Mouse (Mus musculus) embryonic facial prominence, embryonic 10.5 days (tissue): ENCODE results near the gene Pak1ip1. TPM values are rescaled to one million over a fixed set of nuclear protein-coding genes. Genes with fewer than 3 reads are reported as not detected.
"Not testable (repeated sequence)": the region's sequence is repeated elsewhere in the genome, so short reads cannot be mapped to it uniquely, and the experiment has no call there.

Source experiments
- DNase-seq: peaks from one replicate; pipeline ENCODE4 v3.0.0-alpha.2; 2017; ENCODE audit warnings: low spot score
- H3K27ac ChIP-seq: fragments of 300-500 bp; sonication (generic); replicated peaks from 2 replicates; pipeline ENCODE4 v1.5.1; 2016; ENCODE audit warnings: mild to moderate bottlenecking
- H3K27me3 ChIP-seq: fragments of 300-500 bp; sonication (generic); replicated peaks from 2 replicates; pipeline ENCODE4 v1.6.1; 2016; ENCODE audit warnings: low read depth, mild to moderate bottlenecking; ENCODE audit not compliant: poor library complexity, severe bottlenecking
- H3K36me3 ChIP-seq: fragments of 300-500 bp; sonication (generic); replicated peaks from 2 replicates; pipeline ENCODE4 v1.6.1; 2016; ENCODE audit warnings: mild to moderate bottlenecking, moderate library complexity
- H3K4me1 ChIP-seq: fragments of 300-500 bp; sonication (generic); 2 replicates; pipeline ENCODE4 v1.6.1; 2016
- H3K4me3 ChIP-seq: fragments of 300-500 bp; sonication (generic); 2 replicates; pipeline ENCODE4 v1.5.1; 2016; ENCODE audit warnings: mild to moderate bottlenecking, moderate library complexity
- H3K9me3 ChIP-seq: fragments of 300-500 bp; sonication (generic); 2 replicates; pipeline ENCODE4 v1.6.1; 2016; ENCODE audit warnings: mild to moderate bottlenecking
- WGBS: fragments of 180-500 bp; shearing (Covaris S2); methylation state at CpG from one replicate; pipeline ENCODE4 v1.1.7; 2016; 5-methylcytosine and 5-hydroxymethylcytosine counted together
- polyA plus RNA-seq: library from polyadenylated mRNA; unstranded; fragments of >200 nt; fragmentation: Nextera tagmentation; extraction: Ambion mirVana; gene quantifications from 2 replicates; pipeline ENCODE4 v1.2.1, GENCODE M21; 2016

Pak1ip1 gene
- polyA plus RNA-seq, 1 experiment from 2014 or later = 65.7 TPM

GRCm38 (mm10) chr13:40982759-40983158 is 18.1 kb upstream of the Pak1ip1 start:
- no peaks in the 10 kb centered on the region for H3K4me1 ChIP-seq
- no peak overlapping the region for H3K27ac ChIP-seq
- DNase-seq = no peak
- H3K27me3 ChIP-seq = no peaks in the 10 kb centered on the region
- no peak overlapping the region for H3K4me3 ChIP-seq
- WGBS = 66% methylated on average over 1 of the region's 1 CpGs
- no peaks in the 10 kb centered on the region for H3K36me3 ChIP-seq
- H3K9me3 ChIP-seq = no peaks in the 10 kb centered on the region

- WGBS = 91% methylated on average over 5 of the region's 5 CpGs
These were observed 14.7 kb upstream of the Pak1ip1 start for GRCm38 (mm10) chr13:40986081-40986480.

GRCm38 (mm10) chr13:40987608-40988303 is 13.1 kb upstream of the Pak1ip1 start:
- not testable (repeated sequence) for H3K27me3 ChIP-seq, H3K4me3 ChIP-seq, H3K36me3 ChIP-seq, DNase-seq, H3K27ac ChIP-seq, H3K9me3 ChIP-seq, H3K4me1 ChIP-seq
- 73% methylated on average over 4 of the region's 4 CpGs for WGBS

More at GRCm38 (mm10) chr13:40986081-40986480, 14.7 kb upstream of the Pak1ip1 start:
- H3K9me3 ChIP-seq = no peaks in the 10 kb centered on the region
- H3K27me3 ChIP-seq = no peaks in the 10 kb centered on the region; the same call in 1 of the 2 replicates
- H3K4me3 ChIP-seq = no peak overlapping the region
- H3K4me1 ChIP-seq = no peaks in the 10 kb centered on the region
- no peaks in the 10 kb centered on the region for H3K36me3 ChIP-seq
- DNase-seq = no peak
- no peak overlapping the region for H3K27ac ChIP-seq

GRCm38 (mm10) chr13:40988418-40988817 is 12.4 kb upstream of the Pak1ip1 start:
- WGBS = 74% methylated on average over 2 of the region's 2 CpGs

GRCm38 (mm10) chr13:40994487-40995263 is 6.1 kb upstream of the Pak1ip1 start:
- H3K9me3 ChIP-seq = no peaks in the 10 kb centered on the region
- no peak for DNase-seq
- no peak overlapping the region for H3K4me3 ChIP-seq
- no peak overlapping the region for H3K27ac ChIP-seq
- WGBS = 47% methylated on average over 8 of the region's 8 CpGs
- H3K36me3 ChIP-seq = no peaks in the 10 kb centered on the region
- H3K27me3 ChIP-seq = no peaks in the 10 kb centered on the region; the same call in 1 of the 2 replicates
- H3K4me1 ChIP-seq = 0 out of 2 replicates have a peak, but pooled peaks cover 3% of the 10 kb centered on the region

More at GRCm38 (mm10) chr13:40988418-40988817, 12.4 kb upstream of the Pak1ip1 start:
- Histone ChIP-seq H3K4me1 (no peaks in the 10 kb centered on the region), H3K27ac (no peak overlapping the region), H3K36me3 (no peaks in the 10 kb centered on the region), H3K9me3 (no peaks in the 10 kb centered on the region), H3K27me3 (no peaks in the 10 kb centered on the region; the same call in 1 of the 2 replicates), H3K4me3 (no peak overlapping the region)
- DNase-seq = no peak

GRCm38 (mm10) chr13:40998537-40998936 is 2.3 kb upstream of the Pak1ip1 start:
- peaks cover 20% of the 10 kb centered on the region for H3K4me1 ChIP-seq
- H3K27me3 ChIP-seq, H3K36me3 ChIP-seq, H3K4me3 ChIP-seq, H3K9me3 ChIP-seq, H3K27ac ChIP-seq, DNase-seq: not testable (repeated sequence)
- WGBS = 89% methylated on average over 5 of the region's 5 CpGs

GRCm38 (mm10) chr13:41000140-41000925 is 490 bp upstream of the Pak1ip1 start:
- Histone ChIP-seq H3K4me3 (peak overlapping the region; percentile 93), H3K27me3 (no peaks in the 10 kb centered on the region), H3K4me1 (peaks cover 16% of the 10 kb centered on the region), H3K9me3 (no peaks in the 10 kb centered on the region), H3K36me3 (peaks cover 20% of the 10 kb centered on the region), H3K27ac (peak overlapping the region; percentile 94)
- DNase-seq = peak; percentile 54
- 1% methylated on average over 25 of the region's 25 CpGs for WGBS

GRCm38 (mm10) chr13:41002001-41002400 is 1.2 kb downstream of the Pak1ip1 start:
- Histone ChIP-seq H3K9me3 (no peaks in the 10 kb centered on the region), H3K27ac (no peak overlapping the region), H3K36me3 (peaks cover 37% of the 10 kb centered on the region), H3K27me3 (no peaks in the 10 kb centered on the region), H3K4me1 (peaks cover 16% of the 10 kb centered on the region), H3K4me3 (peak overlapping the region; percentile 93)
- DNase-seq = no peak
- 89% methylated on average over 5 of the region's 5 CpGs for WGBS

GRCm38 (mm10) chr13:41006244-41006643 is 5.4 kb downstream of the Pak1ip1 start:
- H3K4me1 ChIP-seq = peaks cover 10% of the 10 kb centered on the region
- no peaks in the 10 kb centered on the region for H3K9me3 ChIP-seq
- WGBS = 97% methylated on average over 4 of the region's 4 CpGs
- no peak overlapping the region for H3K27ac ChIP-seq
- H3K27me3 ChIP-seq = no peaks in the 10 kb centered on the region
- DNase-seq = no peak
- H3K36me3 ChIP-seq = peaks cover 79% of the 10 kb centered on the region
- H3K4me3 ChIP-seq = no peak overlapping the region

- WGBS = 96% methylated on average over 10 of the region's 10 CpGs
- no peaks in the 10 kb centered on the region for H3K4me1 ChIP-seq
- H3K27ac ChIP-seq = no peak overlapping the region
- peaks cover 94% of the 10 kb centered on the region for H3K36me3 ChIP-seq
- H3K9me3 ChIP-seq = no peaks in the 10 kb centered on the region
- no peak for DNase-seq
- H3K27me3 ChIP-seq = no peaks in the 10 kb centered on the region
- H3K4me3 ChIP-seq = no peak overlapping the region
These were observed 7.4 kb downstream of the Pak1ip1 start for GRCm38 (mm10) chr13:41008271-41008670.

GRCm38 (mm10) chr13:41008946-41009345 is 8.1 kb downstream of the Pak1ip1 start:
- Histone ChIP-seq H3K27ac (no peak overlapping the region), H3K9me3 (no peaks in the 10 kb centered on the region), H3K4me1 (no peaks in the 10 kb centered on the region), H3K36me3 (peaks cover 96% of the 10 kb centered on the region), H3K4me3 (no peak overlapping the region), H3K27me3 (no peaks in the 10 kb centered on the region)
- no peak for DNase-seq
- 87% methylated on average over 8 of the region's 8 CpGs for WGBS
